33 mouse cellular contexts compared by ENCODE assay signal in the genomic region with DNA sequence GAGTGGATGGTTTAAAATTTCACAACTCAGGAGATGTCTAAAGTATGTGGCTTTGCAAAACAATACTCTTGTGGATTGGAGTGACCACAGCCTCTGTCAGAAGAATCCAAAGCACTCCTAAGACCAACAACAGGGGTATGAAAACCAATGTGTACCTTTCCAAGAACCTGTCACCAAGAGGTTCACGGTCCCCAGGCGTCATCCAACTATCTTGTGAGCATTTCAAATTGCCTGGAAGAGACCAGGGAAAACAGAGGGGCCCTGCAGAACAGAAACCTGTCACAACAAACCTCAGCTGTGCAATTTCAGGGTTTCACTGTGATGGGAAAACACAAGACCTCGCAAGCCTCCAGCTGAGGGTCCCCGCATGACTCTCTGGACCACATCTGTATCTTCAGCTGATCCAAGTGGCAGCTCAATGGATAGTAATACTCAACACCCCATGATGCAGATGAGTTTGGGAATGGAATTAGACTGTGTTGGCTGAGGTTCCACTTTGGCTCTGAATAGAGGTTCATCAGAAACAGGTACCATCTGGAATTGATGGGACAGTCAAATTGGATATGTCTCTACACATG. TPM values are rescaled to one million over a fixed set of nuclear protein-coding genes. Genes with fewer than 3 reads are reported as not detected.
DNase-seq lines count a peak whose midpoint lies in the region; ATAC-seq and TF ChIP-seq lines count a peak whose summit lies in the region.
"Had no signal": no experiment of that assay in that cellular context is flagged by ENCODE, and none has a peak within 500 bp of the region (broad histone marks: within the 10 kb centered on the region; RNA-seq: fewer than 3 reads in every experiment).

No protein-coding gene starts in this region.

- TF ChIP-seq EP300 in lung, postnatal 0 days (IDR thresholded peaks at IDR 0.05) = no peak

- no peaks in the 10 kb centered on the region for H3K36me3 ChIP-seq in heart, embryonic 11.5 days (ENCODE audit: control insufficient read depth, insufficient read depth, low read length)
- H3K36me3 ChIP-seq in lung, postnatal 0 days (ENCODE audit: insufficient read depth, low read length) = no peaks in the 10 kb centered on the region
- H3K36me3 ChIP-seq: embryonic facial prominence, embryonic 12.5 days; forebrain, embryonic 12.5 days; heart, embryonic 15.5 days; hindbrain, embryonic 15.5 days; liver, embryonic 12.5 days; neural tube, embryonic 15.5 days had no signal

- H3K4me2 ChIP-seq in heart, embryonic 11.5 days = no peak overlapping the region
- H3K4me2 ChIP-seq in lung, postnatal 0 days (replicated peaks; ENCODE audit: low read depth, low read length) = no peak overlapping the region
- H3K4me2 ChIP-seq: embryonic facial prominence, embryonic 12.5 days; forebrain, embryonic 12.5 days; heart, embryonic 15.5 days; hindbrain, embryonic 15.5 days; liver, embryonic 12.5 days; neural tube, embryonic 15.5 days had no signal

- WGBS in heart, embryonic 11.5 days (ENCODE audit: insufficient replicate concordance) = 82% methylated on average over 4 of the region's 4 CpGs
- 81% methylated on average over 4 of the region's 4 CpGs for WGBS in lung, postnatal 0 days

- no peak for ATAC-seq in heart, embryonic 11.5 days (replicated peaks; ENCODE audit: insufficient number of reproducible peaks, low FRiP score, low TSS enrichment)
- peak; percentile 32; the same call in 1 of the 2 replicates for ATAC-seq in lung, postnatal 0 days
- ATAC-seq: forebrain, postnatal 0 days; liver, embryonic 12.5 days; liver, postnatal 0 days; Patski had no signal

- no peak overlapping the region for H3K4me3 ChIP-seq in heart, embryonic 11.5 days (ENCODE audit: low read depth, low read length)
- no peak overlapping the region for H3K4me3 ChIP-seq in lung, postnatal 0 days (ENCODE audit: low read depth, low read length)
- H3K4me3 ChIP-seq: embryonic facial prominence, embryonic 12.5 days; erythroblast, embryonic 14.5 days; forebrain, embryonic 12.5 days; heart, embryonic 15.5 days; hindbrain, embryonic 15.5 days; layer of hippocampus, adult 2 months; left cerebral cortex, adult 2 months; liver, embryonic 12.5 days; neural tube, embryonic 15.5 days had no signal

- no peak overlapping the region for H3K9ac ChIP-seq in heart, embryonic 11.5 days (ENCODE audit: low read depth, low read length)
- no peak overlapping the region for H3K9ac ChIP-seq in lung, postnatal 0 days (replicated peaks; ENCODE audit: low read depth)
- H3K9ac ChIP-seq: embryonic facial prominence, embryonic 12.5 days; forebrain, embryonic 12.5 days; forebrain, postnatal 0 days; heart, embryonic 15.5 days; hindbrain, embryonic 15.5 days; liver, embryonic 12.5 days; liver, postnatal 0 days; neural tube, embryonic 15.5 days had no signal

- TF ChIP-seq POLR2A in brain, embryonic 14.5 days (IDR thresholded peaks at IDR 0.05; ENCODE audit: borderline replicate concordance, extremely low read depth, insufficient read depth, insufficient read length, poor library complexity, severe bottlenecking) = no peak

- no peaks in the 10 kb centered on the region for H3K27me3 ChIP-seq in heart, embryonic 11.5 days (ENCODE audit: control insufficient read depth, insufficient read depth, low read length)
- H3K27me3 ChIP-seq in lung, postnatal 0 days (replicated peaks; ENCODE audit: insufficient read depth, low read length) = no peaks in the 10 kb centered on the region
- H3K27me3 ChIP-seq: embryonic facial prominence, embryonic 12.5 days; forebrain, embryonic 12.5 days; heart, embryonic 15.5 days; hindbrain, embryonic 15.5 days; liver, embryonic 12.5 days; neural tube, embryonic 15.5 days; Patski had no signal

- H3K4me1 ChIP-seq in heart, embryonic 11.5 days (ENCODE audit: control insufficient read depth, insufficient read depth, low read length) = peaks cover 7% of the 10 kb centered on the region
- H3K4me1 ChIP-seq in lung, postnatal 0 days (ENCODE audit: insufficient read depth, low read depth, low read length) = no peaks in the 10 kb centered on the region
- H3K4me1 ChIP-seq: forebrain, embryonic 12.5 days; hindbrain, embryonic 15.5 days; liver, embryonic 12.5 days had no signal

- no peaks in the 10 kb centered on the region for H3K9me3 ChIP-seq in heart, embryonic 11.5 days (replicated peaks; ENCODE audit: control insufficient read depth, low read length)
- no peaks in the 10 kb centered on the region for H3K9me3 ChIP-seq in lung, postnatal 0 days (ENCODE audit: low read length)
- H3K9me3 ChIP-seq: embryonic facial prominence, embryonic 12.5 days; forebrain, embryonic 12.5 days; heart, embryonic 15.5 days; hindbrain, embryonic 15.5 days; liver, embryonic 12.5 days; neural tube, embryonic 15.5 days had no signal

- peak; percentile 18 to 58 for DNase-seq in heart, adult 18-20 months
- no peak for DNase-seq in lung, postnatal 0 days (ENCODE audit: low spot score)
- DNase-seq in lung, postnatal 25 days (ENCODE audit: low spot score) = no peak
- peak; percentile 14 for DNase-seq in brain, embryonic 14.5 days (ENCODE audit: low read depth)
- no peak for DNase-seq in kidney, adult 11 months
- DNase-seq in gastrocnemius, postnatal 10 days = no peak
- DNase-seq: adrenal gland, postnatal 14 days; cerebellum, adult 11-12 months; cerebellum, postnatal 25 days; forebrain, postnatal 0 days; kidney, adult 2 months; kidney, postnatal 36 days; liver, postnatal 0 days; midbrain, embryonic 14.5 days; retina, postnatal 1 day; right cerebral cortex, postnatal 25 days; spleen, adult 18-20 months; thymus, adult 18-20 months; thymus, postnatal 25 days had no signal

- no peak for TF ChIP-seq CTCF in lung, postnatal 0 days (IDR thresholded peaks at IDR 0.05)
- TF ChIP-seq CTCF in brain, embryonic 14.5 days (IDR thresholded peaks at IDR 0.05; ENCODE audit: borderline replicate concordance, extremely low read depth, insufficient read depth, insufficient read length) = no peak

- no peak overlapping the region for H3K27ac ChIP-seq in heart, embryonic 11.5 days (ENCODE audit: low read depth, low read length)
- no peak overlapping the region for H3K27ac ChIP-seq in lung, postnatal 0 days (ENCODE audit: low read length)
- H3K27ac ChIP-seq: embryonic facial prominence, embryonic 12.5 days; forebrain, embryonic 12.5 days; heart, embryonic 15.5 days; hindbrain, embryonic 15.5 days; layer of hippocampus, adult 2 months; left cerebral cortex, adult 2 months; liver, embryonic 12.5 days; macrophage; stomach, postnatal 0 days had no signal

RNA-seq across cellular contexts. Expression of gene Gfra1, which starts 32.7 kb away (rescaled TPM):
- 1 to 10 TPM; 4.9 TPM for total RNA-seq in heart, adult 18-20 months (2021)
- polyA plus RNA-seq in heart, embryonic 11.5 days (2014; fragmentation: Nextera tagmentation; extraction: Ambion mirVana) = 3.8 and 4.3 TPM in 2 replicates
- 5.6 and 6.2 TPM in 2 replicates for polyA plus RNA-seq in lung, postnatal 0 days (2015; fragmentation: Nextera tagmentation; extraction: Ambion mirVana)
- 19.6 and 44.8 TPM in 2 replicates for polyA plus RNA-seq in brain, embryonic 14.5 days (2012; rRNA removed)
- 10 to 100 TPM in 1 of 2 experiments, 1 to 10 TPM in 1; 9.5 to 10.3 TPM for total RNA-seq in gastrocnemius, postnatal 10 days (2021)
- total RNA-seq: CH12.LX had no signal
- polyA plus RNA-seq: erythroblast, embryonic 14.5 days; macrophage had no signal

Comparison
In these comparisons a context has a peak if more than half of its experiments do, and no peak if none do; other contexts are left out.
1. DNase-seq: peak in heart, adult 18-20 months (2 of 2) and brain, embryonic 14.5 days (single experiment); none in lung, postnatal 0 days (single experiment), lung, postnatal 25 days (single experiment), kidney, adult 11 months (single experiment) and gastrocnemius, postnatal 10 days (single experiment).